Mouse (Mus musculus) megakaryocyte, adult 5-6 weeks (primary cell): ENCODE measurements around the gene Bri3bp. TPM values are rescaled to one million over a fixed set of nuclear protein-coding genes. Genes with fewer than 3 reads are reported as not detected.

Experiments
- total RNA-seq, 2 experiments: library from RNA; stranded (forward) in 1 of 2; stranded (reverse) in 1 of 2; fragments of 153-499, 151-499 nt in 1 of 2; fragments of 221-1000, 200-1000 nt in 1 of 2; gene quantifications; 2 replicates each; pipeline versions ENCODE4 v1.2.3 to v1.2.4; 2015 to 2017

The Bri3bp gene
- total RNA-seq, 2 experiments from 2014 or later: 19.7 to 49.2 TPM

Other genes starting within 250 kb of the Bri3bp start
- 88.7 and 92.9 TPM in 2 replicates for gene Scarb1, start 100.5 kb upstream of the Bri3bp start, total RNA-seq (2015)
- gene Scarb1, start 100.5 kb upstream of the Bri3bp start, total RNA-seq (2017): 86.3 and 88.2 TPM in 2 replicates
- gene Gm10382, start 52.2 kb upstream of the Bri3bp start, total RNA-seq (2015): not detected in 2 replicates
- 0.11 TPM in 1 of 2 replicates, not detected in the other for gene Gm10382, start 52.2 kb upstream of the Bri3bp start, total RNA-seq (2017)
- gene Ubc, start 51.4 kb upstream of the Bri3bp start, total RNA-seq (2015): 260 and 265 TPM in 2 replicates
- 355 and 414 TPM in 2 replicates for gene Ubc, start 51.4 kb upstream of the Bri3bp start, total RNA-seq (2017)
- 6.6 and 13.9 TPM in 2 replicates for gene Dhx37, start 7.4 kb upstream of the Bri3bp start, total RNA-seq (2015)
- gene Dhx37, start 7.4 kb upstream of the Bri3bp start, total RNA-seq (2017): 15.7 and 29.0 TPM in 2 replicates
- 6.5 and 6.7 TPM in 2 replicates for gene Aacs, start 34.2 kb downstream of the Bri3bp start, total RNA-seq (2015)
- 17.0 and 19.7 TPM in 2 replicates for gene Aacs, start 34.2 kb downstream of the Bri3bp start, total RNA-seq (2017)
- gene Tmem132b, start 90.2 kb downstream of the Bri3bp start, total RNA-seq (2015): not detected in 2 replicates
- 0.07 and 0.28 TPM in 2 replicates for gene Tmem132b, start 90.2 kb downstream of the Bri3bp start, total RNA-seq (2017)